Mouse (Mus musculus) embryonic facial prominence, embryonic 13.5 days (tissue): Measurements from ENCODE around the gene Smyd3. TPM values are rescaled to one million over a fixed set of nuclear protein-coding genes. Genes with fewer than 3 reads are reported as not detected.

ENCODE experiments used
- ATAC-seq: fragments of 200-750 bp; cut with Nextera tagmentation; 2 replicates; pipeline ENCODE4 v1.8.0; 2017; ENCODE audit warnings: low read depth; ENCODE audit not compliant: insufficient number of reproducible peaks, insufficient read depth, low FRiP score, low TSS enrichment
- H3K27ac ChIP-seq: fragments of 300-500 bp; sonication (generic); 2 replicates; pipeline ENCODE4 v1.5.1; 2015; ENCODE audit warnings: moderate library complexity, mild to moderate bottlenecking, inconsistent platforms
- H3K27me3 ChIP-seq: fragments of 300-500 bp; sonication (generic); 2 replicates; pipeline ENCODE4 v1.6.1; 2015; ENCODE audit warnings: mild to moderate bottlenecking, inconsistent platforms
- H3K36me3 ChIP-seq: fragments of 300-500 bp; sonication (generic); 2 replicates; pipeline ENCODE4 v1.6.1; 2015; ENCODE audit warnings: mild to moderate bottlenecking, inconsistent platforms
- H3K4me1 ChIP-seq: fragments of 300-500 bp; sonication (generic); 2 replicates; pipeline ENCODE4 v1.6.1; 2015; ENCODE audit warnings: inconsistent platforms
- H3K4me2 ChIP-seq: fragments of 300-500 bp; sonication (generic); 2 replicates; pipeline ENCODE4 v1.6.1; 2015; ENCODE audit warnings: moderate library complexity, mild to moderate bottlenecking, inconsistent platforms
- H3K4me3 ChIP-seq: fragments of 300-500 bp; sonication (generic); 2 replicates; pipeline ENCODE4 v1.5.1; 2015; ENCODE audit warnings: mild to moderate bottlenecking, inconsistent platforms
- H3K9ac ChIP-seq: fragments of 300-500 bp; sonication (generic); 2 replicates; pipeline ENCODE4 v1.6.1; 2015; ENCODE audit warnings: mild to moderate bottlenecking, inconsistent platforms
- H3K9me3 ChIP-seq: fragments of 300-500 bp; sonication (generic); 2 replicates; pipeline ENCODE4 v1.6.1; 2016; ENCODE audit warnings: inconsistent platforms
- WGBS: fragments of 180-500 bp; shearing (Covaris S2); methylation state at CpG from one replicate; pipeline ENCODE4 v1.1.7; 2015; ENCODE audit warnings: mixed read lengths; 5-methylcytosine and 5-hydroxymethylcytosine counted together
- polyA plus RNA-seq: library from polyadenylated mRNA; unstranded; fragments of >200 nt; fragmentation: Nextera tagmentation; extraction: Ambion mirVana; gene quantifications from 2 replicates; pipeline ENCODE4 v1.2.1, GENCODE M21; 2015

The Smyd3 gene
- polyA plus RNA-seq, 1 experiment from 2014 or later = 30.1 TPM

DNA sequence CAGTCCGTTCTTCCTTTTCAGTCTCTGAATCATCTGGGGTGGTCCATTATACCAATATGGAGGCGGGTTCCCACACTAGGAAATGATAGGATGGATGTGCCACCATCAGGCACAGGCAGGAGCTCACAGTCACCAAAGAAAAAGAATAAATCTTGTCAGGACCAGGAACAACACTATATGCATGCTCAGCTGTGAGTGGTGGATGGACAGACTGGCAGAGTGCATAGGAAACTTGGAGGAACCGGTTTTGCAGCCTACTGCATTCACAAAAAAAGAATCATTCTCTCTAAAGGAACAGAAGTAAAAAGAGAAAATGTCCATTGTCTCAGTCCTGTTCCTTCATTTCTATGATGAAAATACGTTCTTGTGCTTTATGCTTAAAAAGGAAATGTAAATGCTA is 98.8 kb downstream of the Smyd3 start:
- Histone ChIP-seq H3K4me2 (peak overlapping the region; percentile 21), H3K27ac (peak overlapping the region; percentile 28; the same call in 1 of the 2 replicates), H3K4me3 (no peak overlapping the region), H3K36me3 (no peaks in the 10 kb centered on the region), H3K4me1 (peaks cover 14% of the 10 kb centered on the region; the same call in 1 of the 2 replicates), H3K27me3 (no peaks in the 10 kb centered on the region), H3K9ac (no peak overlapping the region), H3K9me3 (0 out of 2 replicates have a peak, but pooled peaks cover 3% of the 10 kb centered on the region)
- WGBS = 65% methylated on average over 4 of the region's 4 CpGs
- ATAC-seq = no peak

DNA sequence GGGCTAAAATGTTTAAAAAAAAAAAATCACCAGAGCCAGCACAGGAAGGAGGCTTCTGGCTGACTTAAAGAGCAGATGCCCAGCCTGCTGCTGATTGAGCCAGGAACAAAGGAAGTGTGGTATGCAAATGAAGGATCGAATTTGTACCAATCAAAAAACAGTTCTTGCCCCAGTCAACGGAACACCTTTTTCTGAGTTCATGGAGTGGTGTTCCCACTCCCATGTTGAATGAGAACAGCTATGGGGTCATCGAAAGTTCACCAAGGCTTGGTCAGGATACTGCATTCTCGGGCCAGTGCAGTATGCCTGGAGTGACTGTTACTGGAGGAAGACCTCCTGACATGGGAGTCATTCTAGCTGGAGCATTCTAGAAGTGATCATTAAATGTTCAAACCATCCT is 109.8 kb downstream of the Smyd3 start:
- Histone ChIP-seq H3K4me3 (no peak overlapping the region), H3K9ac (no peak overlapping the region), H3K4me2 (no peak overlapping the region), H3K27me3 (no peaks in the 10 kb centered on the region), H3K27ac (no peak overlapping the region), H3K4me1 (no peaks in the 10 kb centered on the region), H3K36me3 (peaks cover 27% of the 10 kb centered on the region), H3K9me3 (peaks cover 8% of the 10 kb centered on the region; the same call in 1 of the 2 replicates)
- WGBS = 90% methylated on average over 4 of the region's 4 CpGs
- no peak for ATAC-seq

DNA sequence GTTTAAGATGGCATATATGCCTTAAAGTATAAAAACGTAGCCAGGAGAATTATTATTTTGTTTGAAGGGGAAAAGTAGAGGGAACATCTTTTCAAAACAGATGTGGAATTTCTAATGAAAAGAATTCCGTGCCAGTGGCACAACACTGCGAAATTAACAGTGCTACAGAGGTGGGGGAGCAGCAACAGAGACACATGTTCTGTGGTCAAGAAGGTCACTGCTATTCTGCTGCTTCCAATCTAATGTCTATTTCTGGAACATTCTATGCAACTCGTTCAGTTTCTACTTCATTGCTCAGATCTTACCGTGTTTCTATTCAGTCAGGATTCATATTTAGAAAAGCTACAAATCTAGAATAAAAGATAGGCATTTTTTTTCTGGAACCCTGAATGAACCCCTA is 117.0 kb downstream of the Smyd3 start:
- no peaks in the 10 kb centered on the region for H3K27me3 ChIP-seq
- 0 out of 2 replicates have a peak, but pooled peaks cover 4% of the 10 kb centered on the region for H3K4me1 ChIP-seq
- no peaks in the 10 kb centered on the region for H3K9me3 ChIP-seq
- no peak overlapping the region for H3K27ac ChIP-seq
- no peaks in the 10 kb centered on the region for H3K36me3 ChIP-seq
- H3K4me3 ChIP-seq = no peak overlapping the region
- no peak for ATAC-seq
- WGBS = 51% methylated on average over 5 of the region's 5 CpGs
- H3K4me2 ChIP-seq = no peak overlapping the region
- no peak overlapping the region for H3K9ac ChIP-seq

DNA sequence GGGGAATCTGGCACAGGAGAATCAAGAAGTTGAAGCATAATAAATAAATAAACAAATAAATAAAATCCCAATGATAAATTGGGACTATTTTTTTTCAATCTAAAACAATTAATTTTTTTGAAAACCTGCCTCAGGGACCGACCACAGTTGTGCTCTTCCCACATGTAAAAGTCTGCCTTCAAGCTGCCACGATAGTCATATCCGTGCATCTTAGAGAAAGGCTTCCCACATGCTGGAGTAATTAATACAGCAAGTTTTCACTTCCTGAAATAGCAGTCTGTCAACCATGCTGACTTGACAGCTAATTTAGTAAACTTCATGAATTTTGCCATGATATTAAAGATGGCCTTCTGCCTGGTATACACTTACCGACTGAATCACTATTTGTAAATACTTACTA is 119.2 kb downstream of the Smyd3 start:
- Histone ChIP-seq H3K4me3 (no peak overlapping the region), H3K27me3 (no peaks in the 10 kb centered on the region), H3K9ac (no peak overlapping the region), H3K36me3 (no peaks in the 10 kb centered on the region), H3K9me3 (no peaks in the 10 kb centered on the region), H3K4me1 (0 out of 2 replicates have a peak, but pooled peaks cover 4% of the 10 kb centered on the region), H3K27ac (no peak overlapping the region), H3K4me2 (no peak overlapping the region)
- WGBS = 64% methylated on average over 4 of the region's 4 CpGs
- no peak for ATAC-seq

DNA sequence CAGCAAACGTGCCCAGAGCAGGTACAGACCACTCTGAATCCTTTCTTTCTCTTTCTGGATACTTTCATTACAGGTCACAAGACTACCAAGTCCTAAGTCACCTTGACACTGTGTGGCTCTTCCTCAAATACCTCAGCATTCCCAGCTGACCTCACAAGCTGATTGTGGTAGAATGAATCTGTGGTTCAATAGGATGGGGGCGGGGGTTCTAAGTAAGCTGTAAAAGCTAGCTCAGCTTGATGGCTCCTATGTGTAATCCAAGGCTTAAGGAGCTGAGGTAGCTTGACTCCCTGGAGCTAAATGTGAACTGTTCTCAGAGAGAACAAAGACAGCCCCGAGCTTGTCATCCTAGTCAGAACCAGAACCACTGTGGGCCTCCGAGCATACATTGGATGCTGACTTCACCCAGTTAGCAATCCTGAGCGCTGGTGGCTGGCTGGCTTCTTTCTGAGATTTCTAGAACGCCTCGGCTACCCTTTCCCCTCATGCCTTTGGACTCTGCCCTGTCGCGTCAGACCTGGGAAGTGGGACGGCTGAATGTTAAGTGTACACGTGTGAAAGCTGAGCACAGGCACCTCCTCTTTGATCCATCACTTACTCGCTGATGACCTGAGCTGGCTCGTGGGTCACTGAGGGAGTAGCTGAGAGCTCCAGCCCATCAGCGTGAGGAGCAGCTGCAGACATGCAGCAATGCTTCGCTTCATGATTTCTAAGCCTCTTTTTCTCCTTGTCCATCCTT is 131.4 kb downstream of the Smyd3 start:
- Histone ChIP-seq H3K4me1 (peaks cover 18% of the 10 kb centered on the region), H3K27ac (no peak overlapping the region), H3K27me3 (no peaks in the 10 kb centered on the region), H3K4me3 (no peak overlapping the region), H3K9me3 (no peaks in the 10 kb centered on the region), H3K9ac (no peak overlapping the region), H3K36me3 (no peaks in the 10 kb centered on the region), H3K4me2 (no peak overlapping the region)
- 56% methylated on average over 15 of the region's 15 CpGs for WGBS
- ATAC-seq = no peak

DNA sequence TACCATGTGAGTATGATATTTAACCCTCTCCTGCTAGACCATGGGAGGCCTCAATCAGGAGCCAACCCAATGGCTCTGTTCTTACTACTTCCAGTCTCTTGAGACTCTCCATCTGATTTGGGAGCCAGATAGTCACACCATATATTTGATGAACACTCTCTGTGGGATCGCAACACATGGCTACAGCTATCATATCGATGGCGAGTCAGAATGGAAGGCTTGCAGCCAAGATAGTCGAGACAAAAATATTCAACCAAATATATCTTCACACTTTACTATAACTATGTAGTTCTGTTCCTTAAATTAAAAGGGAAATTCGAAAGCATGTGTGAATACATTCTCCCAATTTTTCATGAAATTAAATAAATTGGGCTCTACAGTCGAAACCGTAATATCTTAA is 132.2 kb downstream of the Smyd3 start:
- Histone ChIP-seq H3K9me3 (no peaks in the 10 kb centered on the region), H3K27ac (no peak overlapping the region), H3K4me1 (peaks cover 18% of the 10 kb centered on the region), H3K4me3 (no peak overlapping the region), H3K9ac (no peak overlapping the region), H3K27me3 (no peaks in the 10 kb centered on the region), H3K4me2 (no peak overlapping the region), H3K36me3 (no peaks in the 10 kb centered on the region)
- 90% methylated on average over 7 of the region's 7 CpGs for WGBS
- ATAC-seq = no peak

DNA sequence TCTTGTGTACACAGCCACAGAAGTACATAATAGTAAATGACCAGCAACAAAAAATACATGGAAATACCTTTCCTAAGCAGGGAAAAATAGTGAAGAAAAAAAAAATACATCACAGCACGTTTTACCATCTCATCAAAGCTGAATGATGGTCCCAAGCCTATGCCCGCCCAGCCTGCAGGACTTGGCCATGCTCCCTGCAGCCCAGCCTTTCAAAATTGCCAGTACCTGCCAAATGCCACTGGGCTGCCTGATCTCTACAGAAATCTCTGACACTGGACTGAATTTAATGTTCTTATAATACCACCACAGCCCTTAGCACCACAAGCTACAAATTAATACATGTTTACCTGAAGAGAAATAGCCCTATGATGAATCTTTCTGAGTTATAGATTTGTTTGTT is 133.5 kb downstream of the Smyd3 start:
- H3K4me1 ChIP-seq = peaks cover 17% of the 10 kb centered on the region
- no peak overlapping the region for H3K4me3 ChIP-seq
- H3K4me2 ChIP-seq = no peak overlapping the region
- no peaks in the 10 kb centered on the region for H3K36me3 ChIP-seq
- no peak for ATAC-seq
- H3K9me3 ChIP-seq = no peaks in the 10 kb centered on the region
- H3K27ac ChIP-seq = no peak overlapping the region
- 84% methylated on average over 2 of the region's 2 CpGs for WGBS
- no peak overlapping the region for H3K9ac ChIP-seq
- H3K27me3 ChIP-seq = no peaks in the 10 kb centered on the region

DNA sequence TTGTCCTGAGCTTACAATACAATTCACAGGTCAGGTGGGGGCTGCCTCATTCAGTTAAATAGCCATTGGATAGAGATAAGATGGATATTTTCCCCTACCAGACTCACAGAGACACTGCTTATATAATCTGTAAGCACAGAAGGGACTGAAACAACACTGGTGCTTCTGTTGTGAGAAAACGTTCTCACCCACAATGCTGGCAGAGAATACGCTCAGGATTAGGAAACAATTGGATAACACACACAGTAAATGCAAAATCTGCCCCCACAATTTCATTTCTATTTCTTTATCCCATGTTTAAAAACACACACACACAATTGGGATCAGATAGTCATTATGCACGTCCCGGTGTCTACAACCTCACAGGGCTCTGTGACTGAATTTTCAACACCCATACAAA is 139.7 kb downstream of the Smyd3 start:
- WGBS = 90% methylated on average over 4 of the region's 4 CpGs
- ATAC-seq = no peak
- H3K4me3 ChIP-seq = no peak overlapping the region
- no peak overlapping the region for H3K4me2 ChIP-seq
- no peaks in the 10 kb centered on the region for H3K36me3 ChIP-seq
- H3K27me3 ChIP-seq = no peaks in the 10 kb centered on the region
- 0 out of 2 replicates have a peak, but pooled peaks cover 4% of the 10 kb centered on the region for H3K4me1 ChIP-seq
- no peak overlapping the region for H3K9ac ChIP-seq
- H3K9me3 ChIP-seq = no peaks in the 10 kb centered on the region
- H3K27ac ChIP-seq = no peak overlapping the region

DNA sequence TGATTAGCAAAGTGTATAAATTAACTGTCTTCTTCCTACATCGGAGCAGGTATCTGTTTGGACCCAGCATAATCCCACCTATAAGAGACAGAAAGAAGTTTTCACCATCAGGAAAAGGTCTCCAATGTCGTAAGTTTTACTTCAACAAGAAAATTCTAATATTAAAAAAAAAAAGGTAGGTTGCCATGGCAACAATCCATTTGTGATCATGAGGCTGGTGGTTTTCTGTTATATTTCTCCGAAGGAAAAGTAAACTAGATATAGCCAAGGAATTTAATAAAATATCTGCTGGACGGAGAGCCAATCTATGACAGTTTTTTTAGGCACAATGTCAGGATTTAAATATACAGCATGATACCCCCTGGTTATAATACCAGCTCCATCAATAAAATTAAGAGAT is 142.9 kb downstream of the Smyd3 start:
- Histone ChIP-seq H3K36me3 (no peaks in the 10 kb centered on the region), H3K4me1 (peaks cover 17% of the 10 kb centered on the region; the same call in 1 of the 2 replicates), H3K9ac (no peak overlapping the region), H3K4me3 (no peak overlapping the region), H3K4me2 (no peak overlapping the region), H3K27ac (no peak overlapping the region), H3K9me3 (no peaks in the 10 kb centered on the region), H3K27me3 (no peaks in the 10 kb centered on the region)
- no peak for ATAC-seq
- WGBS = 74% methylated on average over 4 of the region's 4 CpGs

DNA sequence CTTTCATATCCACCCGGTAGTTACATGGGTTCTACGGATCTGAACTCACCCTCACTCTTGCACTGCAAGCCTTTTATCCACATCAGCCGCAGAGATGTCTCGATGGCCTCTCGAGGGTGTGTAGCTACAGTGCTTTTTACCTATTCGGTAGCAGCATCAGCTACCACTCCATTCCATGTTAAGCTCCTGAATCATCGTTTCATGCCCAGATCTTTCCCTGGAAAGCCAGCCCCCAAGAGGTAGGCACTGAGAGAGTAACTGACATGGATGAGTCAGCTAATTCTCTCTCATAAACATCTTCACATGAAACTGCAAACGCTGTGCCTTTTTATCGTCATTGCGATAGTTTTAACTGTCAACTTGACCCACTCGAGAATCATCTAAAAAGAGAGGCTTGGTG is 143.9 kb downstream of the Smyd3 start:
- H3K27ac ChIP-seq = no peak overlapping the region
- H3K4me1 ChIP-seq = peaks cover 20% of the 10 kb centered on the region; the same call in 1 of the 2 replicates
- no peaks in the 10 kb centered on the region for H3K9me3 ChIP-seq
- 94% methylated on average over 11 of the region's 11 CpGs for WGBS
- H3K4me2 ChIP-seq = no peak overlapping the region
- no peak overlapping the region for H3K4me3 ChIP-seq
- no peaks in the 10 kb centered on the region for H3K36me3 ChIP-seq
- no peaks in the 10 kb centered on the region for H3K27me3 ChIP-seq
- no peak overlapping the region for H3K9ac ChIP-seq
- no peak for ATAC-seq

DNA sequence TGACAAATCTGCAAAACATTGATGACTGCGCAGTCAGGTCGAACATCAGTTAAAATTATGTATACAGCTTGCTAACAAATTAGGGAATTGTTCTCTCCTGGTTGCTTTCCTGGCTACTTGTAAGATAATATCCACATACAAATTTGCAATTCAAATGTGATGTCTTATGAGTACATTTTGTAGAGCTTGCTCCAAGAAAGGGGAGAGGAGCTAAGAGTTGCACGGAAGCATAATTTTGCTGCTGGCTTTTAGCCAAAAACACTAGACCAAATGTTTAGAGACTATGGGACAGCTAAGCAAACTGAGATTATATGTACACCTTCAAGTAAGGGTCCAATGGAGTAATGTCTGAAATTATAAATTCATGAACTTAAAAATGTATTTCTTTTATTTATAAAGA is 146.7 kb downstream of the Smyd3 start:
- Histone ChIP-seq H3K9ac (no peak overlapping the region), H3K4me1 (peaks cover 17% of the 10 kb centered on the region; the same call in 1 of the 2 replicates), H3K27ac (no peak overlapping the region), H3K9me3 (no peaks in the 10 kb centered on the region), H3K4me2 (no peak overlapping the region), H3K27me3 (no peaks in the 10 kb centered on the region), H3K4me3 (no peak overlapping the region), H3K36me3 (no peaks in the 10 kb centered on the region)
- 57% methylated on average over 3 of the region's 3 CpGs for WGBS
- ATAC-seq = no peak

DNA sequence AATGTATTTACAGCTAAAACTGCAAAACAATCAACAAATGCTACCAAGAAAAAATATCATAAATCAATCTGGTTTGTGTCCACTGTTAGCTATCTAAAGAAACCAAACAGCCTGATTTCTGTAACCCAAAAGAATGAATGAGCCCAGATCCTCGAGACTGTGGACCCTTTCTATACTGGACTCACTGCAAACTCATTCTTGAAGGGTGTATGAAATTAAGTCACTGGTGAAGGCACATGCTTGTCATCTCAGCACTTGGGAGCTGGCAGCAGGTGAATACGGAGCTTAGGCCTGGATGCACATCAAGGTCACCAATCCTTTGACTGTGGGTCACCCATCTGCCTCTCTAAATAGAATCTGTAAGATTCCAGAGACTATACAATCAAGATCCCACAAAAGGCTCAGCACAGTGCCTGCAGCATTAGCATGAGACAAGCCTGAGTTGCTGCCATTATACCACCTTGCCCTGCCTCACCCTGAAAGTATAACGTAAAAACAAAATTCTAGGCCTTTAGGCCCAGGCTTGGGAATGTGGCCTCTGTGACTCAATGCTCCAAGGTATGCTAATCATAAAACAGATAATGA is 149.3 kb downstream of the Smyd3 start:
- no peak overlapping the region for H3K4me3 ChIP-seq
- no peaks in the 10 kb centered on the region for H3K36me3 ChIP-seq
- H3K4me2 ChIP-seq = no peak overlapping the region
- peaks cover 17% of the 10 kb centered on the region; the same call in 1 of the 2 replicates for H3K4me1 ChIP-seq
- no peak overlapping the region for H3K9ac ChIP-seq
- H3K9me3 ChIP-seq = no peaks in the 10 kb centered on the region
- no peaks in the 10 kb centered on the region for H3K27me3 ChIP-seq
- 93% methylated on average over 3 of the region's 3 CpGs for WGBS
- no peak overlapping the region for H3K27ac ChIP-seq
- ATAC-seq = no peak
